Mouse (Mus musculus): ENCODE data around the gene Irak4.
A peak's percentile ranks its signal among the peaks of the same experiment; 100 is the strongest.

The Irak4 gene

GRCm38 (mm10) chr15:94543409-94544051 is at the start of gene Irak4, which contains the start of gene Pus7l:
TSS of gene Irak4 (plus strand) at chr15:94543643.
TSS of gene Pus7l (minus strand) at chr15:94543547.
- peak; percentile 98 for DNase-seq (ENCODE audit: low spot score)

- no peak for DNase-seq (ENCODE audit: low spot score)
Observed at GRCm38 (mm10) chr15:94494445-94494844, 49.0 kb upstream of the Irak4 start.

GRCm38 (mm10) chr15:94495936-94496335 is 47.5 kb upstream of the Irak4 start:
- no peak for DNase-seq (ENCODE audit: low spot score)

GRCm38 (mm10) chr15:94499260-94499659 is 44.2 kb upstream of the Irak4 start:
- no peak for DNase-seq (ENCODE audit: low spot score)

GRCm38 (mm10) chr15:94503451-94504215 is 39.8 kb upstream of the Irak4 start:
- DNase-seq (ENCODE audit: low spot score): no peak

- no peak for DNase-seq (ENCODE audit: low spot score)
Observed at GRCm38 (mm10) chr15:94517913-94518491, 25.4 kb upstream of the Irak4 start.

GRCm38 (mm10) chr15:94520205-94520900 is 23.1 kb upstream of the Irak4 start:
- DNase-seq (ENCODE audit: low spot score): peak; percentile 81

GRCm38 (mm10) chr15:94520959-94521358 is 22.5 kb upstream of the Irak4 start:
- DNase-seq (ENCODE audit: low spot score): no peak

GRCm38 (mm10) chr15:94523251-94523650 is 20.2 kb upstream of the Irak4 start:
- DNase-seq (ENCODE audit: low spot score): no peak

GRCm38 (mm10) chr15:94524956-94525355 is 18.5 kb upstream of the Irak4 start:
- no peak for DNase-seq (ENCODE audit: low spot score)

- no peak for DNase-seq (ENCODE audit: low spot score)
Observed at GRCm38 (mm10) chr15:94530519-94530918, 12.9 kb upstream of the Irak4 start.

GRCm38 (mm10) chr15:94532306-94532705 is 11.1 kb upstream of the Irak4 start:
- no peak for DNase-seq (ENCODE audit: low spot score)

GRCm38 (mm10) chr15:94532956-94533355 is 10.5 kb upstream of the Irak4 start:
- DNase-seq (ENCODE audit: low spot score): no peak

GRCm38 (mm10) chr15:94535521-94535920 is 7.9 kb upstream of the Irak4 start:
- DNase-seq (ENCODE audit: low spot score): no peak

GRCm38 (mm10) chr15:94539296-94539695 is 4.1 kb upstream of the Irak4 start:
- no peak for DNase-seq (ENCODE audit: low spot score)

GRCm38 (mm10) chr15:94542567-94543408 is 655 bp upstream of the Irak4 start:
- no peak for DNase-seq (ENCODE audit: low spot score)

- no peak for DNase-seq (ENCODE audit: low spot score)
Observed at GRCm38 (mm10) chr15:94544052-94544636, 701 bp downstream of the Irak4 start.

GRCm38 (mm10) chr15:94544844-94545243 is 1.4 kb downstream of the Irak4 start:
- DNase-seq (ENCODE audit: low spot score): no peak

- DNase-seq (ENCODE audit: low spot score): no peak
Observed at GRCm38 (mm10) chr15:94553536-94553935, 10.1 kb downstream of the Irak4 start.

- DNase-seq (ENCODE audit: low spot score): peak; percentile 94
Observed at GRCm38 (mm10) chr15:94557442-94557841, 14.0 kb downstream of the Irak4 start.
